ENCODE assay signal across 13 mouse cellular contexts in the genomic region with DNA sequence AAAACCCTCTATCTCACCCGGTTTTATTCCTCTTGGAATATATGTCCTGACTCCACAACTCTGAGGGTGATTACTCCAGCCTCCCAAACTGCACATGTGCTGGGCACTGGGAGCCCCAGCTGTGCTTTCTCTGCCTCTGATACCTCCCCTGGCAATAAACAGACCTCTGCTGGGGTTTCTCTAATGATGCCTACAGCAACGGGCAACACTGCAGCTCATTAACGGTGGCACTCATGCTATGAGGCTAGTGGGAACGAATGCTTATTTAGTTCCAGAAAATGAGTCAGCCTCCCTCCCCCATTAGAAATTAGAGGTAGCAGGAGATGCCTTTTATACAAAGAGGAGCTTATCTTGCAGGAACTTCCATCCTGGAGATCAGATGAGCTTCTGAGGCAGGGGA. TPM values are rescaled to one million over a fixed set of nuclear protein-coding genes. Genes with fewer than 3 reads are reported as not detected.
DNase-seq lines count a peak whose midpoint lies in the region; ATAC-seq and TF ChIP-seq lines count a peak whose summit lies in the region.
"Had no signal": no experiment of that assay in that cellular context is flagged by ENCODE, and none has a peak within 500 bp of the region (broad histone marks: within the 10 kb centered on the region; RNA-seq: fewer than 3 reads in every experiment).

No protein-coding gene starts in this region.

- TF ChIP-seq CTCF in olfactory bulb, adult 2 months (IDR thresholded peaks at IDR 0.05; ENCODE audit: insufficient read depth, low read depth, low read length), result no peak
- TF ChIP-seq CTCF in liver, postnatal 0 days (IDR thresholded peaks at IDR 0.05; ENCODE audit: low read depth), result no peak

- no peaks in the 10 kb centered on the region for H3K36me3 ChIP-seq in midbrain, embryonic 13.5 days
- no peaks in the 10 kb centered on the region for H3K36me3 ChIP-seq in midbrain, embryonic 15.5 days (replicated peaks)
- H3K36me3 ChIP-seq in forebrain, embryonic 10.5 days (replicated peaks), result no peaks in the 10 kb centered on the region
- no peaks in the 10 kb centered on the region for H3K36me3 ChIP-seq in liver, postnatal 0 days (replicated peaks; ENCODE audit: insufficient read depth, low read length)
- H3K36me3 ChIP-seq: heart, embryonic 15.5 days; liver, embryonic 13.5 days had no signal

- no peak for TF ChIP-seq EP300 in liver, postnatal 0 days (IDR thresholded peaks at IDR 0.05; ENCODE audit: low read depth)

- DNase-seq in forebrain, embryonic 10.5 days (ENCODE audit: extremely low spot score, low spot score), result no peak
- peak; percentile 51 for DNase-seq in forelimb bud, embryonic 11.5 days (ENCODE audit: low read depth, low spot score)
- no peak for DNase-seq in liver, postnatal 0 days
- no peak for DNase-seq in cerebellum, adult 8-10 months
- DNase-seq: adrenal gland, postnatal 10 days; gastrocnemius, postnatal 25 days; kidney, adult 11 months; liver, embryonic 13.5 days had no signal

- no peak overlapping the region for H3K4me2 ChIP-seq in midbrain, embryonic 13.5 days (replicated peaks)
- no peak overlapping the region for H3K4me2 ChIP-seq in midbrain, embryonic 15.5 days
- H3K4me2 ChIP-seq in liver, postnatal 0 days (ENCODE audit: low read depth, low read length), result no peak overlapping the region
- H3K4me2 ChIP-seq: heart, embryonic 15.5 days; liver, embryonic 13.5 days had no signal

- 0 out of 2 replicates have a peak, but pooled peaks have one; percentile 30 for ATAC-seq in midbrain, embryonic 13.5 days
- ATAC-seq in midbrain, embryonic 15.5 days (replicated peaks), result no peak
- no peak for ATAC-seq in liver, postnatal 0 days

- 0 out of 2 replicates have a peak overlapping the region, but pooled peaks have one; percentile 21 for H3K27ac ChIP-seq in midbrain, embryonic 13.5 days
- H3K27ac ChIP-seq in midbrain, embryonic 15.5 days, result no peak overlapping the region
- H3K27ac ChIP-seq in forebrain, embryonic 10.5 days, result peak overlapping the region; percentile 35
- peak overlapping the region; percentile 85 for H3K27ac ChIP-seq in olfactory bulb, adult 2 months (ENCODE audit: insufficient read depth, low read depth, low read length)
- no peak overlapping the region for H3K27ac ChIP-seq in liver, postnatal 0 days (ENCODE audit: low read depth)
- H3K27ac ChIP-seq: heart, embryonic 15.5 days; liver, embryonic 13.5 days had no signal

- H3K9me3 ChIP-seq in midbrain, embryonic 13.5 days, result no peaks in the 10 kb centered on the region
- H3K9me3 ChIP-seq in midbrain, embryonic 15.5 days, result no peaks in the 10 kb centered on the region
- no peaks in the 10 kb centered on the region for H3K9me3 ChIP-seq in forebrain, embryonic 10.5 days
- H3K9me3 ChIP-seq in liver, postnatal 0 days (ENCODE audit: low read length), result no peaks in the 10 kb centered on the region
- H3K9me3 ChIP-seq: heart, embryonic 15.5 days; liver, embryonic 13.5 days had no signal

- no peak for TF ChIP-seq POLR2A in olfactory bulb, adult 2 months (IDR thresholded peaks at IDR 0.05; ENCODE audit: insufficient read depth, low read depth, low read length)

- H3K4me1 ChIP-seq in midbrain, embryonic 13.5 days (replicated peaks), result peaks cover 10% of the 10 kb centered on the region; the same call in 1 of the 2 replicates
- H3K4me1 ChIP-seq in midbrain, embryonic 15.5 days, result peaks cover 4% of the 10 kb centered on the region; the same call in 1 of the 2 replicates
- H3K4me1 ChIP-seq in forebrain, embryonic 10.5 days, result peaks cover 21% of the 10 kb centered on the region
- peaks cover 12% of the 10 kb centered on the region for H3K4me1 ChIP-seq in olfactory bulb, adult 2 months (ENCODE audit: control insufficient read depth, insufficient read depth, low read length)
- H3K4me1 ChIP-seq in liver, postnatal 0 days (ENCODE audit: insufficient read depth), result no peaks in the 10 kb centered on the region

- no peak overlapping the region for H3K9ac ChIP-seq in midbrain, embryonic 13.5 days (replicated peaks)
- H3K9ac ChIP-seq in midbrain, embryonic 15.5 days, result no peak overlapping the region
- no peak overlapping the region for H3K9ac ChIP-seq in liver, postnatal 0 days (replicated peaks)
- H3K9ac ChIP-seq: heart, embryonic 15.5 days; liver, embryonic 13.5 days had no signal

- WGBS in midbrain, embryonic 13.5 days, result 42% methylated on average over 4 of the region's 4 CpGs
- 27% methylated on average over 4 of the region's 4 CpGs for WGBS in midbrain, embryonic 15.5 days
- WGBS in forebrain, embryonic 10.5 days, result 47% methylated on average over 4 of the region's 4 CpGs
- 4% methylated on average over 4 of the region's 4 CpGs for WGBS in olfactory bulb, adult 2 months
- WGBS in liver, postnatal 0 days (ENCODE audit: insufficient replicate concordance), result 27% methylated on average over 4 of the region's 4 CpGs

- H3K4me3 ChIP-seq in midbrain, embryonic 13.5 days (replicated peaks), result no peak overlapping the region
- H3K4me3 ChIP-seq in midbrain, embryonic 15.5 days, result no peak overlapping the region
- no peak overlapping the region for H3K4me3 ChIP-seq in forebrain, embryonic 10.5 days
- H3K4me3 ChIP-seq in olfactory bulb, adult 2 months (ENCODE audit: insufficient read depth, low read depth, low read length), result no peak overlapping the region
- no peak overlapping the region for H3K4me3 ChIP-seq in liver, postnatal 0 days (ENCODE audit: low read depth, low read length)
- H3K4me3 ChIP-seq: erythroblast, embryonic 14.5 days; heart, embryonic 15.5 days; liver, embryonic 13.5 days had no signal

- H3K27me3 ChIP-seq in midbrain, embryonic 13.5 days, result no peaks in the 10 kb centered on the region
- H3K27me3 ChIP-seq in midbrain, embryonic 15.5 days (replicated peaks), result no peaks in the 10 kb centered on the region
- H3K27me3 ChIP-seq in forebrain, embryonic 10.5 days (ENCODE audit: poor library complexity, severe bottlenecking), result no peaks in the 10 kb centered on the region
- H3K27me3 ChIP-seq in liver, postnatal 0 days (ENCODE audit: insufficient read depth, low read length), result no peaks in the 10 kb centered on the region

RNA-seq across cellular contexts. Expression of a gene that starts 7.5 kb away (rescaled TPM):
- polyA plus RNA-seq in midbrain, embryonic 13.5 days (2015; fragmentation: Nextera tagmentation; extraction: Ambion mirVana), result 38.0 and 39.0 TPM in 2 replicates
- 45.8 and 51.4 TPM in 2 replicates for polyA plus RNA-seq in midbrain, embryonic 15.5 days (2015; fragmentation: Nextera tagmentation; extraction: Ambion mirVana)
- polyA plus RNA-seq in forebrain, embryonic 10.5 days (2016; fragmentation: Nextera tagmentation; extraction: Ambion mirVana), result 24.1 and 25.2 TPM in 2 replicates
- not detected in 2 replicates for polyA plus RNA-seq in olfactory bulb, adult 2 months (2012; ENCODE audit: insufficient read depth, insufficient read length, low replicate concordance, missing spikeins)
- 6.8 and 8.0 TPM in 2 replicates for polyA plus RNA-seq in liver, postnatal 0 days (2015; fragmentation: Nextera tagmentation; extraction: Ambion mirVana)

RNA-seq across cellular contexts. Expression of a gene that starts 25.3 kb away (rescaled TPM):
- polyA plus RNA-seq in midbrain, embryonic 13.5 days (2015; fragmentation: Nextera tagmentation; extraction: Ambion mirVana), result 25.2 and 26.9 TPM in 2 replicates
- 25.0 and 26.9 TPM in 2 replicates for polyA plus RNA-seq in midbrain, embryonic 15.5 days (2015; fragmentation: Nextera tagmentation; extraction: Ambion mirVana)
- 1.2 and 2.2 TPM in 2 replicates for polyA plus RNA-seq in forebrain, embryonic 10.5 days (2016; fragmentation: Nextera tagmentation; extraction: Ambion mirVana)
- polyA plus RNA-seq in olfactory bulb, adult 2 months (2012; ENCODE audit: insufficient read depth, insufficient read length, low replicate concordance, missing spikeins), result not detected in 2 replicates
- 4.5 and 7.5 TPM in 2 replicates for polyA plus RNA-seq in liver, postnatal 0 days (2015; fragmentation: Nextera tagmentation; extraction: Ambion mirVana)

Comparison
In these comparisons a context has a peak if more than half of its experiments do, and no peak if none do; other contexts are left out.
1. H3K27ac ChIP-seq: peak in midbrain, embryonic 13.5 days (single experiment), forebrain, embryonic 10.5 days (single experiment) and olfactory bulb, adult 2 months (single experiment); none in midbrain, embryonic 15.5 days (single experiment) and liver, postnatal 0 days (single experiment).